Mouse (Mus musculus) adrenal gland, adult 2 months (tissue): Measurements from ENCODE around the gene Prpf4b. TPM values are rescaled to one million over a fixed set of nuclear protein-coding genes. Genes with fewer than 3 reads are reported as not detected.
"Not testable (repeated sequence)": the region's sequence is repeated elsewhere in the genome, so short reads cannot be mapped to it uniquely, and the experiment has no call there.

ENCODE experiments used
- DNase-seq: peaks from one replicate; pipeline ENCODE4 v3.0.0; 2021
- long read RNA-seq: library from polyadenylated mRNA; stranded (forward); transcript quantifications from one replicate; pipeline ENCODE4 v2.0.0, GENCODE M21; 2021
- polyA plus RNA-seq: library from polyadenylated mRNA; depleted of rRNA; stranded (reverse); fragments of >200 nt; gene quantifications from 2 replicates; pipeline ENCODE4 v1.2.3, GENCODE M21; 2012; rRNA removed
- total RNA-seq, 2 experiments: library from RNA; stranded (reverse); gene quantifications; 2 replicates each; pipeline ENCODE4 v1.2.3; 2021

Prpf4b gene
- total RNA-seq (10 to 100 TPM; 66.3 to 95.7 TPM), polyA plus RNA-seq (2.0 and 3.2 TPM in 2 replicates)
- long read RNA-seq, full-length matches to known transcripts = 10 of 13 reads
- long read RNA-seq, partial matches to known transcripts = 1 of 13 reads
- long read RNA-seq, other reads (novel, unspliced or antisense) = 2 of 13 reads

DNA sequence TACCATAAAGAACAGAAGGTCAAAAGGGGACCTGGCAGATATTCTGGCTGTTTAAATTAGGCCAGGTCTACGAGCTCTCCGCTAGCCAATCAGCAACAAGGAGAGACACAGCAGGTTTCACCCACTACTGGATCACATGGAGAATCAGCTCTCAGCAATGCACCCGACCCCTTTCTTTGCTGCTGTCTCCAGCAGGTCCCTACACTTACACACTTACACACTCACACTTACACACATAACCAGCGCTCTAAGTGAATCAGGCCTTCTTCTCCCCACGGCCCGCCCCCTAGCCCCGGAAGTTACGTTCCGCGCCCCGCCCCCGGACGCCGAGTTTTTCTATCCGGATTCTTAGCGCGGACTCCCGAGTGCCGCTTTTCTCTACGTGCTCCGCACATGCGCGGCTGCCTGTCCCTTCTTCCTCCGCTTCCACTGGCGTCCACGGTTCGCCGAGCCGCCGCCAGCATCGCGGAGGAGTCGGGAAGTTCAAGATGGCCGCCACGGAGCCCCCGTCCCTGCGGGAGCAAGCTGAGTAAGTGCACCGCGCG is at the start of gene Prpf4b:
TSS of gene Prpf4b (plus strand) at position 137 of the 545 bp plus-strand sequence.
- peak; percentile 96 for DNase-seq

DNA sequence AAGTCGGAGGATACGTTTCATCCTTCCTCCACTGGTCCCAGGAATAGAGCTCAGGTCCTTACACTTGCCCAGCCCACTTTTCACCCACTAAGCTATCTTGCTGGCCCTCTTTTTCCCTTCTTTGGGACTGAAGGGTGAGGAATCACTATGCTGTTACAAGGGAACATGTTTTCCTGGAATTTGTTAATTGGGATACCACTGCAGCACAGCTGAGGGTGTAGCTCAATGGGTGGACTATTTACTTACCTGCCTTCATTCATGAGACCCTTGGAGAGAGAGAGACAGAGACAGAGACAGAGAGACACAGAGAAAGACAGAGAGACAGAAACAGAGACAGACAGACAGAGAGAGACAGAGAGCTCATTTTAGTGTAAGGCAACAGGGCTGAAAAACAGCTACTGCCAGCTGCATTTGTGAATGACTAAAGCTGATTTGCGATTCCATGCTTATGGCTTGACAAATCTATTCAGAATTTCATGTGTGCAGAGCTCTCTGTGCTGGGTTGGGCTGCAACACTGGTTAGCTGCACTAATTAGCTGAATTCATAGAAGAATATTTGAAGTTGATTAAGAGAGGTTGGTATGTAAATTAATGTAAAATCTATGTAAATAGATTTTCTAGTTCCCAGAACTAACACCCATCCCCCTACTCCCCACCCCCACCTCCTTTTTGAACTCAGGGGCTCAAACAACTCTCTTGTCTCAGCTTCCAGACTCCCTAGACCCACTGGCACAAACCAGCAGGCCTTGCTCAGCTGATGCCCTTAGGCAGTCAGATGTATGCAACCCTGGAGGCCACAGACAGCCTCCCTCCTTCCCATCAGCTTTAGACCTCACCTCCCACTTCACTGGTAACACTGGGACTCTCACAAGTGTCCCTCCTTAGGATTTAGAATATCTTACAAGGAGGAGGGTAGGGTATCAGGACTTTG is 48.1 kb upstream of the Prpf4b start:
- DNase-seq = no peak

DNA sequence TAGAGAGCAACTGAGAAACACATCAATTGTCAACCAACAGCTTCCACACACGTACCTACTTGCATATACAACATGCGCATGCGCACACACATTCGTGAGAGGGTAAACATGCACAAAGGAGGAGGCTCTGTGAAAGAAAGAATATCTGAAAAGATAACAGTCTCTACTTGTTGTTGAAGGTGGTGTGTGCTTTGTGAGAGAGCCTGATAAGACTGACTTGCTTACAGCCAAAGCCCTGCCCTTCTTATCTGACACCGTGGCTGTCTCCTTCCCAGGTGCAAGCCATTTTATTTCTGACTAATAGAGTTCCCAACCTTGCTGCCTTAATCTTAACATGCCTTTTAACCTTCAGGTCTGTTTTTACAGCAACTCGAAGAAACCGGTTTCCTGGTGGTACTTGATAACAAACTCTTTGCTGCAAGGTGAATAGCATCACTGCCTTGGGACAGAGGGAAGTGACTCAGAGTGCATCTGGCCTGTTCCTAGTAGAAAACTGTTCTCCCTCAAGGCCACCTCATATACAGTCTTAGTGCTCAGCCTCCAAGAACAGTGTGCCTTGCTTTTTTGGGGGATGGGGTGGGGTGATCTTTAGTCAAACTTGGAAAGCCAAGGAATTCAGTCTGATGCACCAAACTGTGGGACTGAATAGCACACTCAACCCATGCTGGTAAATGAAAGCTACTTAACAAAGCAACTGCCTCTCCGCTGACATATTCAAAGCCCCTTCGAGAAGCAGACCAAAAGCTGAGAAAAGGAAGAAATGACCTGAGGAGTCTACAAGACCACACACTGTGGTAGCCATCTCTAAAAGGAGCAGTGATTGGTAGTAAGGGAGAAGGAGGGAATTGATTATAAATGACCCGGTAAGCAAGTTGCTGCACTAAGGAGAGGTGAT is 46.9 kb upstream of the Prpf4b start:
- no peak for DNase-seq

DNA sequence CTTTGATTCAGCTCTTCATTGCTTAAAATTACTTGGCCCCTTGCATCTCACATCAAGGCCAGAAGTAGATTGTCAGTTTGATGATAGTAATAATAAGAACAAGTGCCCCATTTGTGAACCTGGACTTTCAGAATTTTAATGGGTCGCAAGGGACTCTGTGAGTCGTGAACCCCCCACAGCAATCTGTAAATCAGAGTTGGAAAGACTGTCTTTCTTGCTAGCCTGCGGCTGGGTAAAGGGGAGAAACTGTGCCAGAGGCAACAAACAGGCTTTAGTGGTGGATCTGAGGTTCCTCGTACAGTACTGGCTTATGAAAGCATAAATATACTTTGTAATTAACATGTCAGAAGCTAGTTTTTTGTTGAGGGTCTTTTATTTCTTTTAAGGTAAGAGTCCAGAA is 32.3 kb upstream of the Prpf4b start:
- DNase-seq = no peak

DNA sequence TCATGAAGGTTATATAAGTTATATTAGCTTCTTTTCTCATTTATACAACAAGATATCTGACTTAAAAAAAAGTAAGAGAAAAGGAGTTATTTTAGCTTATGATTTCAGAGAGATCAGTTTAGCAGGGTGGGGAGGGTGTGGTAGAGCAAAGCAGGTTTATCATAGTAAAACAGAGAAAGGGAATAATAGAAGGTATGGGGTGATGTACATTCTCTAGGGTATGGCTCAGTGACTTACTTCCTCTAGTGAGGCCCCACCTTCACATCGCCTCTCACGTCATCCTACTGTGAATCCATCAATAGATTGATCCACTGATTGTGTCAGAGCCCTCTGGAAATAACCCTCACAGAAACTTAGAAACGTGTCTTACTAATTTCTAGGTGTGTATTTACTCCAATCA is 24.3 kb upstream of the Prpf4b start:
- DNase-seq = no peak

DNA sequence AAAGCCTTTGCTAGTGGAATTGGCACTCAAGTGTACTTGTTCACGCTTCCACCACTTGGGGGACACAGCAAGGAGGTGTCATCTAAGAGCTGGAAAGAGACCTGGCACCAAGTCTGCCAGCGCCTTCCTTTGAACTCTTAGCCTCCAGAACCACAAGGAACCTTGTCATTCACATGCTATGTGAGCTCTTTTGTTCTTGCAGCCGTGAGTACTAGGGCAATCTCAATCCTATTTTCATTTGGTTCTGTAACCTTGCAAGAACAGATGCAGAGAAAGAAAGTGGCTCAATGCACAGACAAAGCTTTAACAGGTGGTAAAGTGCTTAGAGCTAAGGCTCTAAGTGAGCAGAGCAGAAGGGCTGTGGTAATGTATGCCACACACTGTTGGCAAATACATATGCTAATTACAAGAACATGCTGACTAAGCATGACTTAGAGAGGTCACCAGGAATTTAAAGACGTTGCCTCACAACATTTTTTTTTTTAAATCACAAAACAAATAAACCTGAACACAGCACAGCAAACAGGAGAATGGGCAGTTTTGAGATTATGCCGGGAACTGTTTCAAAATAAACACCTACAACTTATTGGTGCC is 23.8 kb upstream of the Prpf4b start:
- DNase-seq = no peak

DNA sequence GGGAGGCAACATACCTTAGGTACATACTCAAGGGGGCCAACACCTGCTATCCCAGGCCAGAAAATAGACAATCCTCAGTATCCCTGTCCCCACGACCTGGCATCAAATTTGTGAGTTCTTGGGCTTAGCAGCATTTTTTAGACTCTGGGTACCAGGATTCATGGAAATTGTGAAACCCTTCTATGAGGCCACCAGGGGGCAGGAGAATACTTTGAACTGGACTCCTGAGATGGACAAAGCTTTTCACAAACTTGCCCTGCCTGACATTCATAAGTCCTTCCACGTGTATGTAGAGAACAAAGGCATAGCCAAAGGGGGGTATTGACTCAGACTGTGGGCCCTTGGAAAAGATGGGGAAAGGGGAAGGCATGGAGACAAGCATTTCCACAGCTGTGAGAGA is 17.6 kb upstream of the Prpf4b start:
- peak; percentile 28 for DNase-seq

DNA sequence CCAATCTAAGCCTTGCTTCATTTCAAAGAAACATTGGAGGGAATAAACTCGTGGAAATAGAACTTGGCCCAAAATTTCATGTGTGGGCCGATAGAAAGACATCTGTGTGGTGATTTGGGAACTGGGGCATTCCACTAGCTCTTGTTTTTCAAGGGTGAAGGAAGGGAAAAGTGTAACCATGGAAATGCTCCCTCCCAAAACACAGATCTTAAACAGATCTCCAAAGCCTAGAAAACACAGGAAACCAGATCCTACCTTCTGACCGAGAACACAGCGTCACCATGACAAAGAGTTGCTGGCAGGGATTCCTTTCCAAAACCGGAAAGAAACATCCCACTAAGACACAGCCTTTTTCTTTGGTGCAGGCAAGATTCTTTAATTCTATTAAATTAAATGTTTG is 15.7 kb upstream of the Prpf4b start:
- no peak for DNase-seq

DNA sequence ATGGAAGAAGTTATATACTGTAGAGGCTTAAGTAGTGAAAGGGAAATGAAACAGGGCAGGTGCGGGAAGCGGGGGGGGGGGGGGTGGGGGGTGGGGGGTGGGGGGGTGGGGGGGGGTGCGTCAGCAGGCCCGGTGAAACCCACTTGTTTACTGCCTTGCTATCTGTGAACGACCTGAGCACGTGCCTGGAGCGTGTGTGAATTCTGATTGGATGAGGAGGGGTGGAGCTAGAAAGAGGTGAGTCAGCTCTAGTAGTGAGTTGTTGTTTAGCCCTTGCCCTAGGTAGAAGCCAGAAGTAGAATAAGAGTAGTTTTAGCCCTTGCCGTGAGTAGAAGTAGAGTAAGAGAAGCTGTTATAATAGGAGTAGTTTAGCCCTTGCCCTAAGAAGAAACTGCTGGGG is 13.9 kb upstream of the Prpf4b start:
- not testable (repeated sequence) for DNase-seq

DNA sequence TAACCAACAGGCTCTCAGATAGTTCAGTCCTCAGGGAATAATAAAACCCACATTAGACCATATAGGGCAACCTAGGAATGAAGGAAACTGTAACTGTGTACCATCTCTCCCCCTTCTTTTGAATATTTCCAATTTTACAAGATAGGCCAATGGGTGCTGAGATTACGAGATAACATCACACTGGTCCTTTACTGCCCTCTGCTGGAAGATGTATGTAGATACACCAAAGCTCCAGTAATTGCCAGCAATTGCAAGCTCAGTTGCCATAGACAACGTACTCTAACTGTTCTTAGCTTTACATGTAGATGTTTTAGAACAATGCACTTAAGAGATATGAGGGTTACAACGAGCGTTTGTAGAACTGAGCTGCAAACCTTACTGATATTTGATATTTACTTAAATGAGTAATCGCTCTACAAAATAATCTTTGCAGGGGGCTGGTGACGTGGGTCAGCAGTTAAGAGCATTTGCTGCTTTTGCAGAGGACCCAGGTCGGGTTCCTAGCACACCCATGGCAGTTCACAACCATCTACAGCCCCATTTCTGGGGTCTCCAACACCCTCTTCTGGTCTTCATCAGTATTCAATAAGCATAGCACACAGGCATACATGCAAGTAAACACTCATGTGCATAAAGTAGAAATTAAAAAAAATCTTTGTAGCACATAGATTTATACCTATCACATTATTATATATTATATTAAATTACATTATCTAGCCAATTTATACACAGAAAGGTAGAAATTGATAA is 10.5 kb upstream of the Prpf4b start:
- DNase-seq = peak; percentile 39

DNA sequence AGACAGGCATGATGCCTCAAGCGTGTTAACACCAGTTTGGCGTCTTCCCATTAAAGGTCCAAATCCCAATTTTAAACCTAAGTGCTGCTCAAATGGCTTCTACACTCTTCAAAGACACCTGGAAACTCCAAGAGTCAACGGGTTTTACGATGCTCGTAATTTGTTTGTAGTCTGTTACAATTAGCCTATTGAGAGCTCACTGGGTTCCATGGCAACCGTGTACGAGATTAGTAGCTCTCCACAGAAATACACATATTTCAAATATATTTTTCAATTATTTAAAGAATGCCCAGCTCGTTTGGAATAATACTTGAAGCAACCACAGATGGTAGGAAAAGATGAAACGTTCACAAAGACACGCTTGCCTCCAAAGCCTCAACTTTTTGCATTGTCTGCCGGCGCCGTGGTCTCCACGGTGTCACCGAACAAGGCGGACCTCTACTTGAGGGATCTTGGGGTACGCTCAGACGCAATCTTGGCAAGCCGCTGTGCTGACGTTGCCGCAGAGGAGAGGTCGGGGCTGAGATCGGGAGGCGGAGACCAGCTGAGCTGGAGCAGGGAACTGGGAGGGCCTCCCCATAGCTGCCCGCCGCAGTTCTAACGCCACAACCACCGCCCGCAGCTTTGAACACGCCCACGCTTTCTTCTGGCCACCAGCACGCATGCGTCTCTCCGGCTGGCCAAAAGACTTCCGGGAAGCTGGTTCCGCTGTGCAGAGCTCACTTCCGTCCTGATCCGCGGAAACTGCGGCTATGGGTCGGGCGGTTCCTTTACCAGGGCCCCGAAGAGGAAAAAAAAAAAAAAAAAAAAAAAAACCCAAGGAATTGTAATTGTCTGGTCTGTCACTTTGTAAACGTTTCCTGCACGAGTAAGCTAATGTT is 1.1 kb upstream of the Prpf4b start:
- peak; percentile 97 for DNase-seq

DNA sequence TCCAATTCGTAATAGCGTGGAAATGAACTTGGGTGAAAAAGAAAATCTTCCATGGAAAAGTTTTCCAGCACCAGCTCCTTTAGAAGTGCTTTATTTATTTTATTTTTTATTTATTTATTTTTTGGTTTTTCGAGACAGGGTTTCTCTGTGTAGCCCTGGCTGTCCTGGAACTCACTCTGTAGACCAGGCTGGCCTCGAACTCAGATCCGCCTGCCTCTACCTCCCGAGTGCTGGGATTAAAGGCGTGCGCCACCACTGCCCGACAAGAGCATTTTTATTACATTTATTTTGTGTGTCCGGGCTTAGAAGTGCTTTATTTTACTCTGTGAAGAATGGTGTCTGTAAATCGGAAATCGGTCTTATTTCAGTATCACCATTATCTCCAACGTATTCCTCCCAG is 366 bp upstream of the Prpf4b start:
- peak; percentile 20 for DNase-seq

DNA sequence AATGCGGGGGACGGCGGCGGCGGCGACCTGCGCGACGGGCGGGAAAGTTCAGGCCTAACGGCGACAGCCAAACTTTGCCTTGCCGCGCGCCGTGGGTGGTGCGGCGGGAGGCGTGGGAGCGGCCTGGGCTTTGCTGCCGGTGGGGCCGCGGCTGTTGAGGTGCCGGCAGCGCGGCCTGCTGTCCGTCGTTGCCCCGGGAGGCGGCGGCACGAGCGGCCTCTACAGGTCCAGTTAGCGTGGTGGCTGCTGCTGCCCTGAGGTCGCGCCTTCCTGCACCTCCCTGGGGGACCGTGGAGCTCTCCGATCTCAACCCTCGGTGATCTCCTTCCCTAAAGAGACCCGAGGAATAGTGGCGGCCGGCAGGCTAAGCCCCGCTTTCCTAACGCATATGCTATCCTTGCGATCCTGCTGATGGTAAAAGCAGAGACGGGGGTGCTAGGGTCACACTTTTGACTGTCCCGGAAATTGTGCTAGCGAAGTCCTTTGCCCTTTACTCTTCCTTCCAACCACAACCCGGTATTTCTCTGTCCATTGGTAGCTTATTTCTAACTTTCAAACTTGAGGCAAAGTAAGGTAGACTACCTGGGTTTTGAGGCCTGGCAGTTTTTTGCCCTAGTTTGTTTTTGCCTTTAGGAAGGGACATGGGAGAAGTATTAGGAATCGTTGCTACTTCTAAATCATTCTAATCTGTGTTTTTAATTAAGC is 791 bp downstream of the Prpf4b start:
- peak; percentile 84 for DNase-seq

DNA sequence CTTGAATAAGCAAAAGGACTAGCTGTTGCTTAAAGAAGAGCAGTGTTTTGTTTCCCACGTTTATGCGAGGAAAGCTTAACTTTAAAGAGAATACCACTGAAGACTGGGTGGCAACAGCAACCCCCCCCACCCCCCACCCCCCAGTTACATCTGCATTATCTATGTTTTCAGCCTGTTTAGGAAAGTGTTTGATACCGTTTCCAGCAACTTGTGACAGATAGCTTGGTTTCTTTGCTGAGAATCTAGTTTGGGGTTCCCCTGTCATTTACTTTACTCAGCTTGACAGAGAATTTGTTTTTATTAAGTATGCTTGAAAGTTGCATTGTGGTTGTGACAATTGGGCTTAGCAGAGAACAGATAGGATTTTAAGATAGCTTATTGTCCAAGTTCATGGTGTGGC is 1.4 kb downstream of the Prpf4b start:
- DNase-seq = no peak

DNA sequence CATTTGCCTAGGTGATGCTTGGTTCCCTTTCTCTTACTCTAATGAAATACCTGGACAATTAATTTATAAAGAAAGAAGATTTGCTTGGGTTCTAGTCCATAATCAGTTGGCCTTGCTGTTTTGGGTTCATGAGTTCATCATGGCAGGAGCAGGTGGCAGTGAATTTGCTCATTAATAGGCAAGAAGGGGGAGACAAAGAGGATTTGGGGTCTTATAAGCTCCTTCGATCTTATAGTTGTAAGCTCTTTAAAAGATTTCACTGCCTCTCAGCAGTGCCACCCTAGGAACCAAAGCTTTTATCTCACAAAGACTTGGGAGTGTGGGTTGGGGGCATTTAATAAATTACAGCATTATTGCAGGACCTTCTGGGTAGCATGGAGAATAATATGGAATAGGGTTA is 17.8 kb downstream of the Prpf4b start:
- no peak for DNase-seq

DNA sequence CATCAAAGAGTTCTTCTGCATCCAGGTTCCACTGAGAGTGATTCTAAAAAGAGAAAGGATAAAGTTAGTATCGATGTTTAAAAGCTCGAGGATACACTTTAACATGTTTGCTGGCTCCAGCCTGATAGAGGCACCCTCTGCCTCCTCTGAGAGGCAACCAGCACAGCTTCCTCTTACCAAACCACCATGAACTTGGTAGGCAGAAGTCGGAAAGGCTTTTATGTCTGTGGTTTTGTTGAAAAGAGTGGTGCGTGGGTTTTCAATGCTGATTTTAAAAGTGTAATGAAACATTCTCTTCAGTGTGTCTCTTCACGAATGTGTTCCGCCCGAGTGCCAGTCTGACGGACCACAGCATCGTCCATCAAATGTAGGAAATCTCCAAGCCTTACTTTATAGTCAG is 39.5 kb downstream of the Prpf4b start:
- no peak for DNase-seq

DNA sequence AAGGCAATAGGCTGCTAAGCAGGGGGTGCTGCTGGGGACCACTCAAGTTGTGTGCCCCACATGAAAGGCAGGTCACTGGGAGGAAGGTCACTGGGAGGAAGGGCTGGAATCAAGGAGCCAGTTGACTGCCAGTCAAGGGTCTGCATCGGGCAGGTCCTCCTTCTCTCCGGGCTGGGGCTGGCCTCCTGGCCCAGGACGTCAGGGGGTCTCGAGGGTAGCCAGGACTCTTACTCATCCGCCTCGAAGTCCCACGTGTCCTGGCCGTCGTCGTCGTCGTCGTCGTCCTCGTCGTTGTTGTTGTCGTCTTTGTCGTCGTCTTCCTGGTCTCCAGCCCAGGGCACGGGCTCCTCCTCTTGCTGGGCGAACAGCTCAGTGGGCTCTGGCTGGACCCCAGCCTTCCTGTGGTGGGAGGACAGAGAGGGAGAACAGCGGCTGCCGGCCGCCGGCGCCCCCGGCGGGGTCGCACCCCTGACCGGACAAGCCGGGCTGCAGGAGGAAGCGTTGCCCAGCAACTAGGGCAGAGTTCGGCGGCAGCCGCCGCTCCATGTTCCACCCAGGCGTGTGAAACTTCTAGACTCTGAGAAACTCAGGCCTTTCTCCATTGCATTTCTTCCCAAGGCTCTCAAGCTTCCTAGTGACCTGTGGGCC is 41.5 kb downstream of the Prpf4b start:
- peak; percentile 17 for DNase-seq

DNA sequence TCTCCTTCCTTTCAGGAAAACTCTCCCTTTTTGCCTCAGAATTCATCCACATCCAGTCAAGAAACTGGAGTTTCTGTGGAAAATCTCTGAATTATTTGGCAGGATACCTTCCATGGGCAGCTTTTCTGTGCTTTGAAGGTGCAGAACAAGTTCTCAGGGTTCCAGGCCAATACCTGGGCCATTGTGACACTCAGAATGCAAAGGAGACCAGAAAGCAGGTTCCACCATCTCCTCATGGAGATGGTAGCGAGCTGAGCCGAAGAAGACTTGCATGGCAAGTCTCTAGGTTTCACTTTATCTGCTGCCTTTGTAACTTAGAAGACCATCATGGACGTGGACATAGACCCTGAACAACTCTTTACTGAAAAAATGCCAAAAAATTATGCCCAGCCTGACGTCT is 49.1 kb downstream of the Prpf4b start, which contains the start of the genes Fam217a and 4933417A18Rik:
TSS of gene Fam217a (minus strand) at position 101 of the 400 bp plus-strand sequence.
TSS of gene 4933417A18Rik (plus strand) at position 200 of the 400 bp plus-strand sequence.
- no peak for DNase-seq
